Mouse (Mus musculus): Measurements from ENCODE around the gene Creg1. TPM values are rescaled to one million over a fixed set of nuclear protein-coding genes. Genes with fewer than 3 reads are reported as not detected.

Gene Creg1
- polyA plus RNA-seq, 1 experiment from 2014 or later: 26.3 TPM

DNA sequence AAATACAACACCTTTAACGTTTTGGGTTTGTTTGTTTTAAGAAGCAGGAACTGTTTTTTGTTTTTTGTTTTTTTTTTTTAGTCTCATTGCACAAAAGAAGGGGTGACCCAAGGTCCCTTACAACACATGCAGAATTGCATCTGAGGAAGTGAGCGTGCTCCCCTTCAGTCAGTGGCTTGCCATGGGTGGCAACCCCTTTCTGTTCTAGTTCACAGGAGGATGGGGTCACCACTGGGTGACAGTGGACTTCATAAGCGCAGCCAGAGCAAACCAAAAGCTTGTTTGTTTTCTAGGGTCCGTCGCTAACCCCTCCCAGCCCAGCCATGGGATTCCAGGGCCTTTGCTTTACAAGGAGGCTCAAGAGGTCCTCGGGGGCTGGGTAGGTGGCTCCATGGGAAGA, 32.0 kb upstream of the Creg1 start:
- Histone ChIP-seq H3K27me3 (no peaks in the 10 kb centered on the region), H3K4me1 (peaks cover 3% of the 10 kb centered on the region; the same call in 1 of the 2 replicates), H3K4me3 (replicated peaks) (no peak overlapping the region), H3K9ac (no peak overlapping the region), H3K9me3 (no peaks in the 10 kb centered on the region), H3K27ac (no peak overlapping the region), H3K4me2 (no peak overlapping the region), H3K36me3 (replicated peaks) (no peaks in the 10 kb centered on the region)
- 80% methylated on average over 6 of the region's 6 CpGs for WGBS
- no peak for ATAC-seq (ENCODE audit: low FRiP score)

DNA sequence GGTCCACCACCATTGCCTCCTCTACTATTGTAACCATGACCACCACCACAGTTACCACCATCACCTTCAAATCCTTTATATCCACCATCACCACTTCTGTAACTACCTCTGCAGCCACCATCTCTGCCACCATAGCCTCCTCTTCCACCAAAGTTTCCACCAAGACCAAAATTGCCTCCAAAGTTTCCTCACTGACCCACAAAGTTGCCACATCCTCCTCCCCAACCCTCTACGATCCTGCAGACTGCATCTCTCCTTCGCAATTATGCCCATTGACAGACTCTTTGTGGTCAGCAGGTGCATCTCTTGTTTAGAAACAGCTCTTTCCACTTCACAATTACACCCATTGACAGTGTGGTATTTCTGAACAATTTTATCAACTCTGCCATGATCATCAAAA, 28.7 kb upstream of the Creg1 start:
- Histone ChIP-seq H3K4me3 (replicated peaks) (no peak overlapping the region), H3K27ac (no peak overlapping the region), H3K36me3 (replicated peaks) (no peaks in the 10 kb centered on the region), H3K4me2 (no peak overlapping the region), H3K4me1 (peaks cover 4% of the 10 kb centered on the region; the same call in 1 of the 2 replicates), H3K9ac (no peak overlapping the region), H3K9me3 (no peaks in the 10 kb centered on the region), H3K27me3 (no peaks in the 10 kb centered on the region)
- WGBS: 89% methylated on average over 2 of the region's 2 CpGs
- no peak for ATAC-seq (ENCODE audit: low FRiP score)

DNA sequence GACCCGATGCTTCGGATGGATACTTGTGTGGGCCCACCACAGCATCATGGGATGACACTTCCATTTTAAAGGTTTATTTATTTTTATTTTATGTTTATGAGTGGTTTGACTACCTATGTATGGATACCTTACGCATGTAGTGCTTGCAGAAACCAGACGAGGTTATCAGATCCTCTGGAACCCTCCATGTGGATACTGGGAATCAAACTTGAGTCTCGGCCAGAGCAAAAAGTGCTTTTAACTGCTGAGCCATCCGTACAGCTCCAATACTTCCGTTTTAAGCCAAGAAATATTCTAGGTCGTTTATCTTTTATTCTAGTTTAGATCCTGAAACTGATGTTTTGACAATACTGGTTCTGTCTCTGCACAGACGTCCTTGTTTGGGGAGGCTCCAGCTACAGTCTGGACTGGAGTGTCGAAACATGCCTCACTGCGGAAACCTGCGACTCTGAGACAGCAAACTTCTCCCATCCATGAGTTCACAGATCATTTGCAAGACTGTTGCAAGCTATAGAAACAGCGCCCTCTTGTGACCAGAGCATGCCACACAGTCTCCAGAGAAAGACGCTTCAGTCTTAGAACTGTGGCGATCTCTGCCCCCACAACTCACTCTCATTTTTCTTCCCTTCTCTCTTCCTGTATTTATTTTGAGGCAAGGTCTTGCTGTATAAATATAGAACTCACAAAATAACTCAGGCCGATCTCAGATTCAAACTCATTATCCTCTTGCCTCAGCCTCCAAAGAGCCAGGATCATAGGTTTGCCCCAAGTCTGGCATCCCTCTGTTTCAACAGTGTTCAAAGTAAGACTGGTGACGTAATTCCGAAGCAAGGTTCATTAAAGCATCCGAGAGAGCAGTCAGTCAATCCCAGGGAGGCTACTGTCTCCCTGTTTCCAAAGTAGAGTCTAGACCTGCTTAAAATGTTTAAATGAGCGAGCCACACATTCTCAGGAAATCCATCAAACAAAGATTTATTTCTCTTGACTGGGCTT, 27.4 kb upstream of the Creg1 start:
- Histone ChIP-seq H3K27me3 (no peaks in the 10 kb centered on the region), H3K4me2 (peak overlapping the region; percentile 24), H3K9ac (no peak overlapping the region), H3K4me3 (replicated peaks) (no peak overlapping the region), H3K36me3 (replicated peaks) (no peaks in the 10 kb centered on the region), H3K27ac (no peak overlapping the region), H3K4me1 (peaks cover 4% of the 10 kb centered on the region; the same call in 1 of the 2 replicates), H3K9me3 (no peaks in the 10 kb centered on the region)
- 38% methylated on average over 20 of the region's 20 CpGs for WGBS
- ATAC-seq (ENCODE audit: low FRiP score): peak; percentile 82

DNA sequence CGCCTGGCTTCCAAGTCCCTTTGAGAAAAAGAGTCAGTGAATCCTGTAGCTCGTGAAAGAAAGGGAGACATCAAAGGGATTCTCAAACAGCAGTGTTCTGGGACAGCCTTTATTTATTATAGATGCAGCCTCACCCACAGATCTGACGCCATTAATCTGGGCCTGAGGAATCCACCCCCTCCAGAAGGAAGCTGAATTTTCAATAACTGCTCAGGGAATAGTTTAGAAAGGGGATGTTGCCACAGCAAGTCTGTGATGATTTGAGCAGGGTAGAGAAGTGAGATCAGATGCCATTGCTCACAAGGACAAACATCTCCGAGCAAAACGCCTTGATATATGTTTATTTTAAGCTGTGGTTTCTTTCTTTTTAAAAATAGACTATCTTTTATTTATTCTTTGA, 26.1 kb upstream of the Creg1 start:
- H3K27ac ChIP-seq: no peak overlapping the region
- WGBS: 45% methylated on average over 5 of the region's 5 CpGs
- no peaks in the 10 kb centered on the region for H3K9me3 ChIP-seq
- H3K4me3 ChIP-seq (replicated peaks): no peak overlapping the region
- peaks cover 4% of the 10 kb centered on the region; the same call in 1 of the 2 replicates for H3K4me1 ChIP-seq
- ATAC-seq (ENCODE audit: low FRiP score): no peak
- no peaks in the 10 kb centered on the region for H3K27me3 ChIP-seq
- H3K9ac ChIP-seq: no peak overlapping the region
- H3K4me2 ChIP-seq: no peak overlapping the region
- no peaks in the 10 kb centered on the region for H3K36me3 ChIP-seq (replicated peaks)

DNA sequence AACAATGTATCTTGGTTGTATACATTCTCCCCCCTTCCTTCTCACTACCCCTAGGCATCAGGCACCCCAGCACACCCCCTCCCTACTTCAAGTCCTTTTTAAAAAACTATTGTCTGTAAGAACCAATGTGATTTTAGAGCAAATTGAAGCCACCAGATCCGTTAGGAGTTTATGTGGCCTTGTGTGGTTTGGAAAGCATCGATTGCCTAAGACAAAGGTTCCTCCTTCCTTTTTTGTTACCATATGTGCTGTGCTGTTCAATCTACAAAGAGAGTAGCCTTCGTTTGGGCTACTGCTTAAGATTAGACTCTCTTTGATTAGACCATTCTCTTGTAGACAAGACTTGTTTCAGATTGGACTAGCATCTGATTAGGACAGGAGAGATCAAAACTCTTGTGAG, 25.7 kb upstream of the Creg1 start:
- Histone ChIP-seq H3K36me3 (replicated peaks) (no peaks in the 10 kb centered on the region), H3K4me1 (peaks cover 4% of the 10 kb centered on the region; the same call in 1 of the 2 replicates), H3K9me3 (no peaks in the 10 kb centered on the region), H3K27ac (no peak overlapping the region), H3K4me3 (replicated peaks) (no peak overlapping the region), H3K27me3 (no peaks in the 10 kb centered on the region), H3K4me2 (no peak overlapping the region), H3K9ac (no peak overlapping the region)
- no peak for ATAC-seq (ENCODE audit: low FRiP score)
- 41% methylated on average over 3 of the region's 3 CpGs for WGBS

DNA sequence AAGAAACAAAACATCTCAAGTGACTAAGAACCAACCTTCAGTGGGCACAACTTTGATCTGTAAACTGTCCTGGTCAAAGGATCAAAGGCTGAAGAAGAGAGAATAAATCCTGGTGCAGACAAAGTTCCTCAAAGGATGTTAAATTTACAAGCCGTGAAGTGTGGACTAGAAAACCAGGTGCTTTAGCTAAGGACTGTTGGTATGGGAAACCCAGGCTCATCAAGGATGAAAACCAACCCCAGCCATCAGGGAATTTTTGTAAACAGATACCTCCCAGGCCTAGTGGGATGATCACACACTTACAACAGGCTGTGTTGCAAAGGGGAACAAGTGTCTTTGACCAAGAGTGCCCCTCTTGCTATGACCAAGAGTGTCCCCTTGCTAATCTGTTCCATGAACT, 24.6 kb upstream of the Creg1 start:
- WGBS: 94% methylated on average over 1 of the region's 1 CpGs
- Histone ChIP-seq H3K4me2 (no peak overlapping the region), H3K27ac (no peak overlapping the region), H3K36me3 (replicated peaks) (no peaks in the 10 kb centered on the region), H3K9me3 (no peaks in the 10 kb centered on the region), H3K4me3 (replicated peaks) (no peak overlapping the region), H3K9ac (no peak overlapping the region), H3K27me3 (no peaks in the 10 kb centered on the region), H3K4me1 (peaks cover 4% of the 10 kb centered on the region; the same call in 1 of the 2 replicates)
- no peak for ATAC-seq (ENCODE audit: low FRiP score)

DNA sequence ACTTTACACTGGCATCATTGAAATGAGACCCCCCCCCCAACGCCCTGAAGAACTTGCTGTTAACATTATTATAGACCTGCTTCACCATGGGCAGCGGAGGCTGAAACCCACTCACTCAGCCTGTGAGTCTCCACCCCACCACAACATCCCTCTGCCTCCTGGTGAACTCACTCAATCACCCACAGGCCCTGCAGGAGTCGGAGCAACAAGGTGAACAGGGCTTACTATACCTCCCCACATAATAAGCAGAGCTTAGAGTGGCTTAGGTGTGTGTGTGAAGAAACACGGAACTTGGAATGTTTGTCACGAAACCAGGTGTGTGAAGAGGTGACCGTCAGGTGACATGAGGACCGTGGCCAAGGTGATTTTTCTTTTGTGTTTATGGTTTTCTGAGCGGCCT, 21.6 kb upstream of the Creg1 start:
- Histone ChIP-seq H3K4me3 (replicated peaks) (no peak overlapping the region), H3K27me3 (no peaks in the 10 kb centered on the region), H3K27ac (no peak overlapping the region), H3K4me2 (no peak overlapping the region), H3K9me3 (no peaks in the 10 kb centered on the region), H3K36me3 (replicated peaks) (no peaks in the 10 kb centered on the region), H3K4me1 (no peaks in the 10 kb centered on the region), H3K9ac (no peak overlapping the region)
- WGBS: 91% methylated on average over 8 of the region's 8 CpGs
- ATAC-seq (ENCODE audit: low FRiP score): no peak

DNA sequence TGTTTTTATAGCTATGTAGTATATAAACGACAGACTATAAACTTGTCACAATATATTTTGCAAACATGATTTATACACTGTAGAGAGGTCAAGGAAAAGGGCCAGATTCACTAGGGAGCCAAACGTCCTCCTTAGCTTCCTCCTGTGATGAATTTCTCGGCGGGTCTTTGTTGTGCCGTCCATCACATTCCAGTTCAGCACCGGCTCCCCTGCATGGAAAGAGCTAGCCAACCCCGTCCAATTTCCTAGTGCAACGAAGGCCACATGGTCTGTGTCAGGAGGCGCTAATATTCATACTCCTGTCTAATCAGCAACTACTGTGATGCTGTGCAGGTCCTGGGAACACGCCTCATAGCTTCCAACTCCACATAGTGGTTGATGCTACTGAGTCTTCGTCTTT, 15.5 kb upstream of the Creg1 start:
- no peak overlapping the region for H3K4me3 ChIP-seq (replicated peaks)
- no peak overlapping the region for H3K27ac ChIP-seq
- no peaks in the 10 kb centered on the region for H3K36me3 ChIP-seq (replicated peaks)
- H3K27me3 ChIP-seq: no peaks in the 10 kb centered on the region
- no peaks in the 10 kb centered on the region for H3K9me3 ChIP-seq
- no peaks in the 10 kb centered on the region for H3K4me1 ChIP-seq
- no peak overlapping the region for H3K9ac ChIP-seq
- 67% methylated on average over 11 of the region's 11 CpGs for WGBS
- H3K4me2 ChIP-seq: no peak overlapping the region
- no peak for ATAC-seq (ENCODE audit: low FRiP score)

DNA sequence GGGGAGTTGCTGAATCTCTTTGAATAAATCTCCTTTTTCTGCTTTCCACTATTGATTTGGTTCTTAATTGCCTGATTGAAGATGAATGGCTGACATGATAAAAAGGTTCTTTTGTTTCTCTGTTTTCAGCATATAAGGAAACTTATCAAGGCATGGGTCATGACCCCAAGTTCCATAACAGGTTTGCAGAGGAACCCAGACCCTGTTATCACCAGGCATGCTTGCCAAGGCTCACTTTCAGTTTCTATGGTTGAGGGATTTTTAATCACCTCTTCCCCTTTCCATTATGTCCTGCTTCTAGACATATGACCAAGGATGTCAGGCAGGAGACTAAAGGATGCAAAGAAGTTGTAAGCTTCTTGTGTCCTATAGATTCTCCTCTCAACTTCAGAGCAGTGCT, 12.4 kb upstream of the Creg1 start:
- ATAC-seq (ENCODE audit: low FRiP score): no peak
- Histone ChIP-seq H3K9ac (no peak overlapping the region), H3K4me3 (replicated peaks) (no peak overlapping the region), H3K36me3 (replicated peaks) (no peaks in the 10 kb centered on the region), H3K27ac (no peak overlapping the region), H3K4me1 (no peaks in the 10 kb centered on the region), H3K9me3 (no peaks in the 10 kb centered on the region), H3K27me3 (no peaks in the 10 kb centered on the region), H3K4me2 (no peak overlapping the region)

DNA sequence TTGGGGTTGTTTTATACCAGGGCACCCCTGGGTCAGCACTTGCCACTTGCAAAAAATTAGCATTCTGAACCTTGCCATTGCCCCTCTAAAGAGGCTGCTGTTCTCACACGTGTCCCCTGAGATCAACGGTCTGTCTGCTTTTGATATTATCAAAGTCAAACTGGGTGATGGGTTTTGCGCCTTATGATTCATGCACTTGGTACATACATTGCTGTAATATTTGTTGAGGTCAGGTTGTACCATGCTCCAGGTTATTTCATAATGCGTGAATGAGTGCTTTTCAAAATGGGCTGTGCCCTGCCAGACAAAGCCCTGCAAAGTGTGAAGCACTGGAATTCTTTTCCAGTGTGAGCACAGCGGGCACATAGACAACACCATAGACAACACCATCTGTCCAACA, 11.7 kb upstream of the Creg1 start:
- Histone ChIP-seq H3K4me1 (no peaks in the 10 kb centered on the region), H3K27ac (no peak overlapping the region), H3K9me3 (no peaks in the 10 kb centered on the region), H3K36me3 (replicated peaks) (no peaks in the 10 kb centered on the region), H3K27me3 (no peaks in the 10 kb centered on the region), H3K9ac (no peak overlapping the region), H3K4me2 (no peak overlapping the region), H3K4me3 (replicated peaks) (no peak overlapping the region)
- no peak for ATAC-seq (ENCODE audit: low FRiP score)
- WGBS: 82% methylated on average over 5 of the region's 5 CpGs

DNA sequence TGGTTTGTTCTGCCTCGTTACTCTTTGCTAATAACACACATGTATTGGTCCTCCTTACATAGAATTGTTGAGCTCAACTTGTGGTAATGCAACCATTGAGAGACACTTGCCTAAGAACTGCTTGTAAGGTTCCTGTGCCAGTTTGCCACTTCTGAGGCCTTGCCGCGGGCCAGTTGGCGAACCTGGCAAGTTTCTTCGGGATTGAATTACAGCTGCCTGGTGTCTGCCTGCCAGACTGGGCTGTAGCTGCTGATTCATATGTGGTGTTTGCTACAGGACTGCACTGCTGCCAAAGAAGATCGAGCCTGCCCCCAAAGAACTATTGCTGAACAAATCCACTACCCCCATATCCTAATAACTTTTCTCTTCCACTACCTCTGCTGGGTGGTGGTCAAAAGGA, 9.3 kb upstream of the Creg1 start:
- Histone ChIP-seq H3K9ac (no peak overlapping the region), H3K9me3 (no peaks in the 10 kb centered on the region), H3K27ac (no peak overlapping the region), H3K4me2 (no peak overlapping the region), H3K27me3 (0 out of 2 replicates have a peak, but pooled peaks cover 4% of the 10 kb centered on the region), H3K4me3 (replicated peaks) (no peak overlapping the region), H3K4me1 (no peaks in the 10 kb centered on the region), H3K36me3 (replicated peaks) (no peaks in the 10 kb centered on the region)
- ATAC-seq (ENCODE audit: low FRiP score): no peak
- 91% methylated on average over 6 of the region's 6 CpGs for WGBS

DNA sequence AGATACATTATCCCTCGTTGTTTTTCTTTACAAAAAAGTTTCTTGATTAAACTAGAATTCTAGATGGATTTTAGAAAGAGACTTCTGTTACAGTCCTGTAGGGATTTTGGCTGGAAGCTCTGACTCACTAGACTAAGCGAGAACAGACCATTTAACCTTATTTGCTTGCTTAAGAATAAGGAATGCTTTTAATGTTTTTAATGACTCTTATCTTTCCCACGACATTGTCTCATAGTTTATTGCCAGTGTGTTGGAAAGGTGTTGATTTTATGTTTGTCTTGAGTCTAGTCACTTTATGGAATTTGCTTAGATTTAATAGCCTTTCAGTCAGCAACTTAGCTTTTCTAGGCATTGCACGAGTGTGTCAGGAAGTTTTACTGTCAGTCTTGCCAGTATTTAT, 8.4 kb upstream of the Creg1 start:
- no peak for ATAC-seq (ENCODE audit: low FRiP score)
- H3K4me1 ChIP-seq: no peaks in the 10 kb centered on the region
- H3K4me2 ChIP-seq: no peak overlapping the region
- H3K36me3 ChIP-seq (replicated peaks): no peaks in the 10 kb centered on the region
- no peak overlapping the region for H3K4me3 ChIP-seq (replicated peaks)
- 0 out of 2 replicates have a peak, but pooled peaks cover 4% of the 10 kb centered on the region for H3K27me3 ChIP-seq
- H3K27ac ChIP-seq: no peak overlapping the region
- 74% methylated on average over 4 of the region's 4 CpGs for WGBS
- no peaks in the 10 kb centered on the region for H3K9me3 ChIP-seq
- no peak overlapping the region for H3K9ac ChIP-seq
